In genomic region chr15:80087406-80088012, GRCm38 (mm10) we compare ENCODE assay signal across 1 mouse cellular context.
TF ChIP-seq lines count a peak whose summit lies in the region.

No protein-coding gene starts in this region.

TF ChIP-seq in MEL, 35 proteins besides CTCF, POLR2A, EP300 and RAD21 (continued from another document):
- TF ChIP-seq MEF2A (IDR thresholded peaks at IDR 0.05; ENCODE audit: extremely low read depth, insufficient replicate concordance, low read depth, low read length, poor library complexity, severe bottlenecking) (no peak), CHD2 (IDR thresholded peaks at IDR 0.05; ENCODE audit: low read length) (no peak), ZNF384 (IDR thresholded peaks at IDR 0.05; ENCODE audit: low read depth, low read length) (no peak), SMC3 (IDR thresholded peaks at IDR 0.05; ENCODE audit: low read depth, low read length) (no peak), POLR2AphosphoS5 (IDR thresholded peaks at IDR 0.05; ENCODE audit: borderline replicate concordance, low read depth, low read length) (no peak), GATA1 (IDR thresholded peaks at IDR 0.05; ENCODE audit: low read depth, low read length) (peak; percentile 97), RCOR1 (IDR thresholded peaks at IDR 0.05; ENCODE audit: low read depth, low read length) (peak; percentile 45; the same call in 1 of the 2 replicates), POLR2AphosphoS2 (IDR thresholded peaks at IDR 0.05; ENCODE audit: low read length) (0 out of 2 replicates have a peak, but pooled peaks have one; percentile 35), CHD1 (IDR thresholded peaks at IDR 0.05; ENCODE audit: low read depth, low read length) (no peak), E2F4 (IDR thresholded peaks at IDR 0.05; ENCODE audit: borderline replicate concordance, low read depth, low read length) (no peak), ELF1 (IDR thresholded peaks at IDR 0.05; ENCODE audit: low read depth, low read length) (0 out of 2 replicates have a peak, but pooled peaks have one; percentile 5), UBTF (IDR thresholded peaks at IDR 0.05; ENCODE audit: borderline replicate concordance, insufficient read depth, low read depth, low read length) (no peak), NELFE (IDR thresholded peaks at IDR 0.05; ENCODE audit: low read depth, low read length) (no peak), HCFC1 (IDR thresholded peaks at IDR 0.05; ENCODE audit: low read depth, low read length) (0 out of 2 replicates have a peak, but pooled peaks have one; percentile 12), TCF12 (IDR thresholded peaks at IDR 0.05; ENCODE audit: low read depth, low read length) (peak; percentile 99), SIN3A (IDR thresholded peaks at IDR 0.05; ENCODE audit: low read length) (peak; percentile 46), USF1 (IDR thresholded peaks at IDR 0.05; ENCODE audit: low read depth, low read length) (no peak), MXI1 (IDR thresholded peaks at IDR 0.05; ENCODE audit: low read depth, low read length) (no peak), USF2 (IDR thresholded peaks at IDR 0.05; ENCODE audit: borderline replicate concordance in 1 of 2, insufficient read depth in 1 of 2, low read depth in 1 of 2, low read length in 2 of 2) (no peak), ZKSCAN1 (IDR thresholded peaks at IDR 0.05; ENCODE audit: low read depth, low read length) (no peak)
